Mouse (Mus musculus) megakaryocyte, embryonic 14.5 days (primary cell): Measurements from ENCODE around the gene Shc2.

Experiments
- FLI1 ChIP-seq: IDR thresholded peaks from 2 replicates; pipeline ENCODE4 v1.6.1; 2012; ENCODE audit warnings: low read length, inconsistent platforms, mixed read lengths
- GATA1 ChIP-seq: IDR thresholded peaks from 3 replicates; pipeline ENCODE4 v1.6.1; 2012; ENCODE audit warnings: mixed read lengths, low read length, inconsistent platforms, borderline replicate concordance

GRCm38 (mm10) chr10:79607892-79608291 is 29.8 kb downstream of the Shc2 start:
- no peak for TF ChIP-seq FLI1
- TF ChIP-seq GATA1, result no peak
